Mouse (Mus musculus): ENCODE results near the gene Mthfsl. TPM values are rescaled to one million over a fixed set of nuclear protein-coding genes. Genes with fewer than 3 reads are reported as not detected.
"Not testable (repeated sequence)": the region's sequence is repeated elsewhere in the genome, so short reads cannot be mapped to it uniquely, and the experiment has no call there.

Gene Mthfsl
- polyA plus RNA-seq, 1 experiment from 2014 or later = 25.2 TPM

GRCm38 (mm10) chr9:88718140-88718539 is 2.0 kb downstream of the Mthfsl start:
- H3K9me3 ChIP-seq (replicated peaks); H3K27ac ChIP-seq; H3K4me3 ChIP-seq (replicated peaks); H3K4me1 ChIP-seq (replicated peaks); H3K4me2 ChIP-seq; H3K9ac ChIP-seq; H3K27me3 ChIP-seq; ATAC-seq (ENCODE audit: low read depth); H3K36me3 ChIP-seq: not testable (repeated sequence)
- DNase-seq = peak; percentile 11
- WGBS (ENCODE audit: insufficient replicate concordance) = 42% methylated on average over 2 of the region's 2 CpGs

GRCm38 (mm10) chr9:88714515-88714914 is 5.6 kb downstream of the Mthfsl start:
- H3K27ac ChIP-seq; H3K27me3 ChIP-seq; H3K4me2 ChIP-seq; H3K36me3 ChIP-seq; H3K9me3 ChIP-seq (replicated peaks); DNase-seq; H3K9ac ChIP-seq; H3K4me3 ChIP-seq (replicated peaks); ATAC-seq (ENCODE audit: low read depth); H3K4me1 ChIP-seq (replicated peaks): not testable (repeated sequence)
- WGBS (ENCODE audit: insufficient replicate concordance) = 59% methylated on average over 5 of the region's 5 CpGs

GRCm38 (mm10) chr9:88712164-88712749 is 7.8 kb downstream of the Mthfsl start:
- 0 out of 2 replicates have a peak overlapping the region, but pooled peaks have one; percentile 3 for H3K27ac ChIP-seq
- WGBS (ENCODE audit: insufficient replicate concordance) = 52% methylated on average over 3 of the region's 3 CpGs
- H3K4me1 ChIP-seq (replicated peaks); H3K27me3 ChIP-seq; H3K4me3 ChIP-seq (replicated peaks); H3K36me3 ChIP-seq; DNase-seq; H3K4me2 ChIP-seq; H3K9ac ChIP-seq; H3K9me3 ChIP-seq (replicated peaks): not testable (repeated sequence)
- peak; percentile 37 for ATAC-seq (ENCODE audit: low read depth)

- H3K36me3 ChIP-seq; H3K27me3 ChIP-seq; H3K9me3 ChIP-seq (replicated peaks); H3K4me1 ChIP-seq (replicated peaks); H3K9ac ChIP-seq; DNase-seq; H3K27ac ChIP-seq; H3K4me3 ChIP-seq (replicated peaks); H3K4me2 ChIP-seq: not testable (repeated sequence)
- 75% methylated on average over 4 of the region's 5 CpGs for WGBS (ENCODE audit: insufficient replicate concordance)
- peak; percentile 45; the same call in 1 of the 2 replicates for ATAC-seq (ENCODE audit: low read depth)
Measured at GRCm38 (mm10) chr9:88710910-88711438, 9.1 kb downstream of the Mthfsl start.

- H3K4me2 ChIP-seq; DNase-seq; H3K27me3 ChIP-seq; H3K4me1 ChIP-seq (replicated peaks); H3K9me3 ChIP-seq (replicated peaks); H3K27ac ChIP-seq; H3K4me3 ChIP-seq (replicated peaks); ATAC-seq (ENCODE audit: low read depth); H3K36me3 ChIP-seq; H3K9ac ChIP-seq: not testable (repeated sequence)
- 73% methylated on average over 2 of the region's 2 CpGs for WGBS (ENCODE audit: insufficient replicate concordance)
Measured at GRCm38 (mm10) chr9:88710439-88710838, 9.7 kb downstream of the Mthfsl start.

GRCm38 (mm10) chr9:88709794-88710193 is 10.3 kb downstream of the Mthfsl start:
- H3K4me3 ChIP-seq (replicated peaks); H3K9ac ChIP-seq; H3K27me3 ChIP-seq; H3K9me3 ChIP-seq (replicated peaks); DNase-seq; H3K4me1 ChIP-seq (replicated peaks); H3K27ac ChIP-seq; H3K36me3 ChIP-seq; ATAC-seq (ENCODE audit: low read depth); H3K4me2 ChIP-seq: not testable (repeated sequence)
- WGBS (ENCODE audit: insufficient replicate concordance) = 73% methylated on average over 5 of the region's 5 CpGs

GRCm38 (mm10) chr9:88709304-88709703 is 10.8 kb downstream of the Mthfsl start:
- peaks cover 5% of the 10 kb centered on the region; the same call in 1 of the 2 replicates for H3K4me1 ChIP-seq (replicated peaks)
- H3K27ac ChIP-seq = no peak overlapping the region
- no peak overlapping the region for H3K9ac ChIP-seq
- WGBS (ENCODE audit: insufficient replicate concordance) = 71% methylated on average over 6 of the region's 6 CpGs
- no peaks in the 10 kb centered on the region for H3K9me3 ChIP-seq (replicated peaks)
- no peaks in the 10 kb centered on the region for H3K36me3 ChIP-seq
- no peak overlapping the region for H3K4me2 ChIP-seq
- no peak for DNase-seq
- H3K27me3 ChIP-seq = no peaks in the 10 kb centered on the region
- no peak overlapping the region for H3K4me3 ChIP-seq (replicated peaks)
- ATAC-seq (ENCODE audit: low read depth) = no peak

GRCm38 (mm10) chr9:88706700-88707099 is 13.4 kb downstream of the Mthfsl start:
- no peaks in the 10 kb centered on the region for H3K9me3 ChIP-seq (replicated peaks)
- 62% methylated on average over 4 of the region's 4 CpGs for WGBS (ENCODE audit: insufficient replicate concordance)
- DNase-seq = no peak
- no peak overlapping the region for H3K27ac ChIP-seq
- H3K9ac ChIP-seq = no peak overlapping the region
- no peak overlapping the region for H3K4me2 ChIP-seq
- ATAC-seq (ENCODE audit: low read depth) = no peak
- H3K27me3 ChIP-seq = no peaks in the 10 kb centered on the region
- no peak overlapping the region for H3K4me3 ChIP-seq (replicated peaks)
- peaks cover 5% of the 10 kb centered on the region; the same call in 1 of the 2 replicates for H3K4me1 ChIP-seq (replicated peaks)
- no peaks in the 10 kb centered on the region for H3K36me3 ChIP-seq

GRCm38 (mm10) chr9:88705157-88705556 is 14.9 kb downstream of the Mthfsl start:
- H3K9ac ChIP-seq; H3K9me3 ChIP-seq (replicated peaks); H3K27me3 ChIP-seq; DNase-seq; ATAC-seq (ENCODE audit: low read depth); H3K4me2 ChIP-seq; H3K4me3 ChIP-seq (replicated peaks); H3K36me3 ChIP-seq; H3K4me1 ChIP-seq (replicated peaks); H3K27ac ChIP-seq: not testable (repeated sequence)
- 61% methylated on average over 8 of the region's 8 CpGs for WGBS (ENCODE audit: insufficient replicate concordance)

- 60% methylated on average over 1 of the region's 2 CpGs for WGBS (ENCODE audit: insufficient replicate concordance)
- not testable (repeated sequence) for H3K4me2 ChIP-seq; H3K4me1 ChIP-seq (replicated peaks); H3K9me3 ChIP-seq (replicated peaks); H3K27me3 ChIP-seq; H3K36me3 ChIP-seq; H3K4me3 ChIP-seq (replicated peaks); H3K9ac ChIP-seq; DNase-seq; H3K27ac ChIP-seq; ATAC-seq (ENCODE audit: low read depth)
Measured at GRCm38 (mm10) chr9:88698746-88699145, 21.4 kb downstream of the Mthfsl start.

- not testable (repeated sequence) for H3K4me2 ChIP-seq; H3K9me3 ChIP-seq (replicated peaks); H3K4me1 ChIP-seq (replicated peaks); H3K27ac ChIP-seq; DNase-seq; H3K27me3 ChIP-seq; ATAC-seq (ENCODE audit: low read depth); H3K4me3 ChIP-seq (replicated peaks); H3K36me3 ChIP-seq; H3K9ac ChIP-seq
- 58% methylated on average over 2 of the region's 2 CpGs for WGBS (ENCODE audit: insufficient replicate concordance)
Measured at GRCm38 (mm10) chr9:88691307-88691706, 28.8 kb downstream of the Mthfsl start.

GRCm38 (mm10) chr9:88689451-88689850 is 30.6 kb downstream of the Mthfsl start:
- not testable (repeated sequence) for H3K27me3 ChIP-seq; H3K36me3 ChIP-seq; H3K9ac ChIP-seq; H3K27ac ChIP-seq; H3K4me1 ChIP-seq (replicated peaks); H3K4me2 ChIP-seq; ATAC-seq (ENCODE audit: low read depth); H3K4me3 ChIP-seq (replicated peaks); H3K9me3 ChIP-seq (replicated peaks); DNase-seq
- 62% methylated on average over 3 of the region's 3 CpGs for WGBS (ENCODE audit: insufficient replicate concordance)
